Mouse (Mus musculus) ES-Bruce4 (cell line): ENCODE measurements around the gene Zfp800. TPM values are rescaled to one million over a fixed set of nuclear protein-coding genes. Genes with fewer than 3 reads are reported as not detected.

ENCODE experiments used
- H3K27ac ChIP-seq: 2 replicates; pipeline ENCODE4 v1.5.1; 2012; ENCODE audit warnings: low read length, inconsistent platforms; ENCODE audit not compliant: insufficient read depth
- H3K27me3 ChIP-seq: 2 replicates; pipeline ENCODE4 v1.6.1; 2012; ENCODE audit warnings: mild to moderate bottlenecking, low read length, inconsistent platforms; ENCODE audit not compliant: control insufficient read depth, poor library complexity, insufficient read depth, severe bottlenecking
- H3K36me3 ChIP-seq: 2 replicates; pipeline ENCODE4 v1.6.1; 2012; ENCODE audit warnings: inconsistent platforms, mild to moderate bottlenecking, low read length, moderate library complexity; ENCODE audit not compliant: control insufficient read depth, poor library complexity, insufficient read depth, severe bottlenecking
- H3K4me1 ChIP-seq: one replicate; pipeline ENCODE4 v1.8.1; 2011; ENCODE audit warnings: low read length; ENCODE audit not compliant: control insufficient read depth, insufficient read depth
- H3K4me3 ChIP-seq: 2 replicates; pipeline ENCODE4 v1.5.1; 2011; ENCODE audit warnings: low read depth, mild to moderate bottlenecking, low read length
- H3K9ac ChIP-seq: 2 replicates; pipeline ENCODE4 v1.6.1; 2012; ENCODE audit warnings: low read depth, mild to moderate bottlenecking, inconsistent platforms; ENCODE audit not compliant: poor library complexity, severe bottlenecking
- H3K9me3 ChIP-seq: replicated peaks from 2 replicates; pipeline ENCODE4 v1.6.1; 2012; ENCODE audit warnings: mild to moderate bottlenecking, low read length, inconsistent platforms; ENCODE audit not compliant: control insufficient read depth, poor library complexity, insufficient read depth, severe bottlenecking
- CTCF ChIP-seq: IDR thresholded peaks from one replicate; pipeline ENCODE4 v1.8.1; 2011; ENCODE audit warnings: low read depth, low read length
- EP300 ChIP-seq: IDR thresholded peaks from 2 replicates; pipeline ENCODE4 v1.6.1; 2011; ENCODE audit warnings: low read depth, low read length; ENCODE audit not compliant: insufficient read depth
- POLR2A ChIP-seq: IDR thresholded peaks from one replicate; pipeline ENCODE4 v1.8.1; 2011; ENCODE audit warnings: low read length; ENCODE audit not compliant: insufficient read depth
- polyA plus RNA-seq: library from polyadenylated mRNA; stranded (reverse); fragments of >200 nt; gene quantifications from 2 replicates; pipeline ENCODE4 v1.2.4, GENCODE M21; 2011; ENCODE audit warnings: low read depth; ENCODE audit not compliant: missing spikeins, insufficient read depth, insufficient read length

The Zfp800 gene
- polyA plus RNA-seq, 1 experiment = 17.4 TPM

DNA sequence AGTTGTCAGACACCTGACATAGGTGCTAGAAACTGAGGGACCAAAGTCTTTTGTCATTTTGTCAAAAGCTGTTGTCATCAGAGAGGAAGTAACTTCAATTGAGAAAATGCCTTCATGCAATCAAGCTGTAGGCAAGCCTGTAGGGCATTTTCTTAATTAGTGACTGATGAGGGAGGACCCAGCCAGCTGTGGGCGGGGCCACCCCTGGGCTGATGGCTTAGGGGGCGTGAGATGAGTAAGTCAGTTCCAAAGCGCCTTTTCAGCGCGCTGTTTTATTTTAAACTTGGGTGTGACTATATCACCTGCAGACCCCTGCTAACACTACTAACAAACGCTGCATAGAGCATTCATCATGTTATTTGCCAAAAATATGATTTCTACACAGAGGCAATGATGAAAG is 195.0 kb downstream of the Zfp800 start:
- H3K27me3 ChIP-seq = no peaks in the 10 kb centered on the region
- TF ChIP-seq POLR2A = no peak
- TF ChIP-seq EP300 = no peak
- no peak for TF ChIP-seq CTCF
- no peaks in the 10 kb centered on the region for H3K9me3 ChIP-seq
- H3K4me3 ChIP-seq = no peak overlapping the region
- no peaks in the 10 kb centered on the region for H3K4me1 ChIP-seq
- no peaks in the 10 kb centered on the region for H3K36me3 ChIP-seq
- no peak overlapping the region for H3K27ac ChIP-seq
- H3K9ac ChIP-seq = no peak overlapping the region

DNA sequence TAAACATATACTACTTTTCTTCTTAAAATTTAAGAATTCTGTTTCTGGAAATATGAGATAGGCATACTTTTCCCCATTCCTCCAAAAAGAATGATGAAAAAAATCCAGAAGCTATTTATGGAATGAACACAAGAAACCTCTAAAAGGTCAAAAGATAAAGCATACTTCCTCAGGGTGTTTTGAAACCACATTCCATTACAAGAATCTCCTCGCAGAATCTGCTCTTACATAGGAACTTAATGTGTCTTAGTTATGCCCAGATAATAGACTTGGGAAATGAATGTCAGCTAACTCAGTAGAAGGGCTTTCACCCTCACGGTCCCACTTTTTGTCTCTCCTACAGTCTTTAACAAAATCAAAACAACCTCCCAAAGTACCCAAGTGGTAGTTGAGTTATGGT is 203.9 kb downstream of the Zfp800 start:
- no peaks in the 10 kb centered on the region for H3K27me3 ChIP-seq
- H3K36me3 ChIP-seq = no peaks in the 10 kb centered on the region
- H3K4me1 ChIP-seq = no peaks in the 10 kb centered on the region
- no peaks in the 10 kb centered on the region for H3K9me3 ChIP-seq
- H3K9ac ChIP-seq = no peak overlapping the region
- no peak overlapping the region for H3K4me3 ChIP-seq
- no peak for TF ChIP-seq CTCF
- TF ChIP-seq POLR2A = no peak
- no peak for TF ChIP-seq EP300
- H3K27ac ChIP-seq = no peak overlapping the region

DNA sequence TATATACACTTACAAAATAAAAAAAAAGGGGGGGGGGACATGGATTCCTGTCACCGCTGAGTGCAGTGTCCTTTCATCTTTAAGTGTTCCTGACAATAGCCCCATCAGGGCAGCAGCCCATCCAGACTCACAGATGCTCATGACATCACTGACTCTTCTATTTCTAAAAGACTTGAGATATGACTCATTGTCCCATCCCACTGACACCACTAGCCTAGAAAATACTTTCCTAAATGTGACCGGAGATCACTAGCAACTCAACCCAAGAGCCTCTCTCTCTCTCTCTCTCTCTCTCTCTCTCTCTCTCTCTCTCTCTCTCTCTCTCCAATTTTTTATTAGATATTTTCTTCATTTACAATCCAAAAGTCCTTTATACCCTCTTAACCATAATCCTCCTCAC is 205.9 kb downstream of the Zfp800 start:
- Histone ChIP-seq H3K9ac (no peak overlapping the region), H3K27me3 (no peaks in the 10 kb centered on the region)

More for the DNA sequence above, 205.9 kb downstream of the Zfp800 start:
- Histone ChIP-seq H3K9me3 (no peaks in the 10 kb centered on the region), H3K36me3 (no peaks in the 10 kb centered on the region), H3K27ac (no peak overlapping the region), H3K4me3 (no peak overlapping the region), H3K4me1 (no peaks in the 10 kb centered on the region)
- TF ChIP-seq EP300 = no peak
- no peak for TF ChIP-seq CTCF
- no peak for TF ChIP-seq POLR2A

Other genes starting within 250 kb of the Zfp800 start
- gene Arf5, start 25.6 kb upstream of the Zfp800 start, polyA plus RNA-seq = 128 and 130 TPM in 2 replicates
- gene Fscn3, start 29.8 kb upstream of the Zfp800 start, polyA plus RNA-seq = not detected in 2 replicates
- gene Gcc1, start 30.4 kb upstream of the Zfp800 start, polyA plus RNA-seq = 9.2 and 10.2 TPM in 2 replicates
- gene Pax4, start 51.3 kb upstream of the Zfp800 start, polyA plus RNA-seq = not detected in 2 replicates
- 155 and 160 TPM in 2 replicates for gene Snd1, start 77.1 kb upstream of the Zfp800 start, polyA plus RNA-seq